Mouse (Mus musculus): ENCODE data around the gene Laptm5. TPM values are rescaled to one million over a fixed set of nuclear protein-coding genes. Genes with fewer than 3 reads are reported as not detected.

Laptm5 gene
- total RNA-seq, 2 experiments from 2014 or later: 39.2 to 42.9 TPM

- DNase-seq (ENCODE audit: low spot score in 2 of 2): no peak
Observed at GRCm38 (mm10) chr4:130899383-130899781, 13.5 kb upstream of the Laptm5 start.

- DNase-seq (ENCODE audit: low spot score in 2 of 2): no peak
Observed at GRCm38 (mm10) chr4:130899782-130900427, 13.0 kb upstream of the Laptm5 start.

- DNase-seq (ENCODE audit: low spot score in 2 of 2): no peak
Observed at GRCm38 (mm10) chr4:130900746-130901145, 12.2 kb upstream of the Laptm5 start.

GRCm38 (mm10) chr4:130902289-130902781 is 10.6 kb upstream of the Laptm5 start:
- DNase-seq (ENCODE audit: low spot score in 2 of 2): no peak

- DNase-seq (ENCODE audit: low spot score in 2 of 2): no peak
Observed at GRCm38 (mm10) chr4:130905025-130905424, 7.9 kb upstream of the Laptm5 start.

GRCm38 (mm10) chr4:130905882-130906281 is 7.0 kb upstream of the Laptm5 start:
- DNase-seq (ENCODE audit: low spot score in 2 of 2): no peak

- DNase-seq (ENCODE audit: low spot score in 2 of 2): no peak
Observed at GRCm38 (mm10) chr4:130906296-130906695, 6.6 kb upstream of the Laptm5 start.

GRCm38 (mm10) chr4:130907200-130908069 is 5.5 kb upstream of the Laptm5 start:
- DNase-seq (ENCODE audit: low spot score in 2 of 2): no peak

- no peak for DNase-seq (ENCODE audit: low spot score in 2 of 2)
Observed at GRCm38 (mm10) chr4:130908133-130908532, 4.8 kb upstream of the Laptm5 start.

- DNase-seq (ENCODE audit: low spot score in 2 of 2): peak; percentile 35 to 63
Observed at GRCm38 (mm10) chr4:130909167-130909874, 3.6 kb upstream of the Laptm5 start.

- no peak for DNase-seq (ENCODE audit: low spot score in 2 of 2)
Observed at GRCm38 (mm10) chr4:130910666-130911065, 2.3 kb upstream of the Laptm5 start.

GRCm38 (mm10) chr4:130912626-130913025 is 299 bp upstream of the Laptm5 start:
- DNase-seq (ENCODE audit: low spot score in 2 of 2): no peak

- DNase-seq (ENCODE audit: low spot score in 2 of 2): no peak
Observed at GRCm38 (mm10) chr4:130913511-130913910, 586 bp downstream of the Laptm5 start.

- no peak for DNase-seq (ENCODE audit: low spot score in 2 of 2)
Observed at GRCm38 (mm10) chr4:130914011-130914410, 1.1 kb downstream of the Laptm5 start.

GRCm38 (mm10) chr4:130914527-130914926 is 1.6 kb downstream of the Laptm5 start:
- no peak for DNase-seq (ENCODE audit: low spot score in 2 of 2)

GRCm38 (mm10) chr4:130915006-130915667 is 2.2 kb downstream of the Laptm5 start:
- DNase-seq (ENCODE audit: low spot score in 2 of 2): no peak

GRCm38 (mm10) chr4:130915668-130916035 is 2.7 kb downstream of the Laptm5 start:
- no peak for DNase-seq (ENCODE audit: low spot score in 2 of 2)

- no peak for DNase-seq (ENCODE audit: low spot score in 2 of 2)
Observed at GRCm38 (mm10) chr4:130916639-130917038, 3.7 kb downstream of the Laptm5 start.

- no peak for DNase-seq (ENCODE audit: low spot score in 2 of 2)
Observed at GRCm38 (mm10) chr4:130917564-130917963, 4.6 kb downstream of the Laptm5 start.

- DNase-seq (ENCODE audit: low spot score in 2 of 2): no peak
Observed at GRCm38 (mm10) chr4:130918805-130919749, 6.2 kb downstream of the Laptm5 start.
